Mouse (Mus musculus): ENCODE measurements around the gene Dtnbp1.

- TF ChIP-seq CTCF (IDR thresholded peaks at IDR 0.05; ENCODE audit: low read depth, low read length) (no peak), POLR2A (IDR thresholded peaks at IDR 0.05; ENCODE audit: borderline replicate concordance, low read depth, low read length) (no peak)
Measured at GRCm38 (mm10) chr13:44954232-44954568, 47.7 kb downstream of the Dtnbp1 start.

Measured in bone marrow macrophage, adult 2 months (primary cell).